Mouse (Mus musculus) olfactory bulb, adult 2 months (tissue): ENCODE results near the gene Art2b.
"Not testable (repeated sequence)": the region's sequence is repeated elsewhere in the genome, so short reads cannot be mapped to it uniquely, and the experiment has no call there.

Experiments
- CTCF ChIP-seq: fragments of 200-500 bp; IDR thresholded peaks from 2 replicates; pipeline ENCODE4 v1.5.1; 2012; ENCODE audit warnings: low read depth, mild to moderate bottlenecking, low read length, moderate library complexity; ENCODE audit not compliant: insufficient read depth
- POLR2A ChIP-seq: fragments of 200-500 bp; IDR thresholded peaks from 2 replicates; pipeline ENCODE4 v1.6.1; 2012; ENCODE audit warnings: mild to moderate bottlenecking, low read depth, low read length, moderate library complexity; ENCODE audit not compliant: insufficient read depth

DNA sequence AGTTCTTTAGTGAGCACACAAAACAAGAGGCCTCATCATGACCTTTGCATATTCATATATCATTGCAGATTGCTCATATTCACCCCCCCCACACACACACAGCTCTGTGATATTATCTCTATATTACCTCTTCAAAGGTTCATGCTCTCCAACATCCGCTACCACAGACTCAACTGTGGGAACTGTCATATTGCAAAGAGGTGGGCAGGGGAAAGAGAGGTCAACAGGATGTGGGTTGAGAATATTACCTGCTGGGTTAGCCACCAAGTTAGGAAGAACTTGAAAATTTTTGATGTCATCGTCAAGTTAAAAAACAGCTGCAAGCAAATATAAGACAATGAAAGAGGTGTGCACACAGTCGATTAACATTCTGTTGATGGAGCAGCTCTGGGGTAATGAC lies 4.5 kb downstream of the Art2b start:
- TF ChIP-seq CTCF, POLR2A: not testable (repeated sequence)
